Mouse (Mus musculus): ENCODE results near the gene Sox6. TPM values are rescaled to one million over a fixed set of nuclear protein-coding genes. Genes with fewer than 3 reads are reported as not detected.

Gene Sox6
- total RNA-seq, 2 experiments from 2014 or later = 54.8 to 56.6 TPM

DNA sequence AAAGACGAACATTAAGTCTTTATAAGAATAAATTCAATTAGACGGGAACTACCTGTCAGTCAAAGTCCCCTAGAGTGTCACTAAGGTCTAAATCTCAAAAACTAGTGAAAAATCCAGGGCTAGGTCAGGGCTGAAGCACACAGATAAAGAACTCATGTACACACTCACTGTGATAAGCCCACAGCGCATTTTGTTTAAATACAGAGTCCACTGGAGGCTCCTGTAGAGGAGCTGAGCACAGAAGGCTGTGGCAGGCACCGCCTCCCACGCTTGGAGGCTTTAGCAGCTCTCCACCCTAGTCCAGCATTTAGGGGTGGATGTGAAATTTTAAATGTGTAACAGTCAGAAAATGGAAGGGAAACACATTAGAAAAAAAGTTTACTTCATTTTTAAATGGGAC, 262.3 kb downstream of the Sox6 start:
- no peak for DNase-seq
- intact Hi-C loops (cut with DNase I) = no loop called here

DNA sequence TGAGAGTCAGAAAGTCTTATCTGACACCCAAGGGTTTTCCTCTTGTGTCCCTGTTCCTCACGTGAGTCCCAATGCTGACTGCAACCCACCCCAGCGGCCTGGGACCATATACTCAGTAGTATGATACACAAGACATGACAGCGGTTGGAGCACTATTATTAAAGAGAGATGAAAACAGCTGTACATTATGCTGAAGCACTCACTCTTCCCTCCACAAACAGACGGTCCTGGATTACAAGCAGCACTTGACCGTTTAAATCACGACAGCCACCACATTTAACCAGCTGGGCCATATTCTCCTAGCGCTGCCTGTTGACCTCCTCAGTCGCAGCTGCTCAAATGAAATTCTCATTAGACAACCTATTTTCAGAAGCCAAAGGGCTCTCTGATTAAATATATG, 272.3 kb downstream of the Sox6 start:
- intact Hi-C loops (cut with DNase I) = no loop called here
- DNase-seq = no peak

DNA sequence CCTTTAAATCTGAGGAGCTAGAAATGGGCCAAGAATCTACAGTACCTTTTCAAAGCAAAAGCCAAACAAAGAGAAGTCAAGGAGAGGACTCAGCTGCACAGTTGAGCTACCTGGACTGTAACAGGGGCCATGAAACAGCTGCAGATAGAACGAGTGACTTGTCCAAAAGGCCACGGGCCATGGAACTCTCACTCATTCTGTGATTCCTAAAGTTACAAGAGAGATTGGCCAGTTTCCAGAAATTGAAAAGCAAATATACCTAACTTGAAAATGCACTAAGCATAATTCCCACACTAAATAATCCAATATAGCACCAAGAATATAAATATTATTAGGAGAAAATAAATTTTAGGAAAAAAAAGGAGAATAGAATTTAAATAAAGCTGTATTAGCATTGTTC, 274.7 kb downstream of the Sox6 start:
- DNase-seq = no peak
- intact Hi-C loops (cut with DNase I) = no loop called here

DNA sequence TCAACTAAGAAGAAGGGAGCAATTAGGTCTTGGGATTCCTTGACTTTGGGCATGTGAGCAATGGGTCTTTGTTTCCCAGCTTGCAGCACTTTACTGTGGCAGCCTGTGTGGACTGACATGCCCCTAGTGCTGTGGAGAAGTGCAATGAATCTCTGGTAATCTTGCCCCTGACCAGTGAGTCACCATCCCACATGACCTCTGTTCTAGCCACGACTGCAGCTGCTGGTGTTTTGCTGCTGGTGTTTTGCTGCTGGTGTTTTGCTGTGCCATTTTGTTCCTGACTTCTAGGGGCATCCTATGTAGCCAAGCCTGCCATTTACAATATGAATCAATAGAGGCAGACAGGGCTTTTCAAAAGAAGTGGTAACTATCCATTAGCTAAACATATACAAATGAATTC, 280.4 kb downstream of the Sox6 start:
- intact Hi-C loops (cut with DNase I) = no loop called here

DNA sequence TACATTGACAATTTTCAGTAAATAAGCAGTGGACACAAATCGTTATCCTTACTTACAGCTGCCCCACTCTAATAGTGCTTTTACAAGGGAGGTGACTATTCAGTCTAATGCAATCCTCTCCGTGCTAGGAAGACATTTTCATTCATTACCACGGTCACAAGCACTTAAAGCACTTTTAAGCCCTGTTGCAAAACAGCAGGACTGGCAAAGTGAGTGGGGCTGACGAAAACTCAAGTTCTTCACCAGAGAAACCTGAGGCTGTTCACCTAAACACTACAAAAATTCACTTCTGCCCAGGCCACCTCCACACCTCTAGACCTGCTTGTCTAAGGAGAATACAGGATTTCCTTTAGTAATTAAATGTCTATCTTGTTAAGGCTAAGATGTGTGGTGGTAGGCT, 283.3 kb downstream of the Sox6 start:
- no peak for DNase-seq
- intact Hi-C loops (cut with DNase I) = no loop called here

More for the DNA sequence above, 280.4 kb downstream of the Sox6 start:
- DNase-seq = no peak

DNA sequence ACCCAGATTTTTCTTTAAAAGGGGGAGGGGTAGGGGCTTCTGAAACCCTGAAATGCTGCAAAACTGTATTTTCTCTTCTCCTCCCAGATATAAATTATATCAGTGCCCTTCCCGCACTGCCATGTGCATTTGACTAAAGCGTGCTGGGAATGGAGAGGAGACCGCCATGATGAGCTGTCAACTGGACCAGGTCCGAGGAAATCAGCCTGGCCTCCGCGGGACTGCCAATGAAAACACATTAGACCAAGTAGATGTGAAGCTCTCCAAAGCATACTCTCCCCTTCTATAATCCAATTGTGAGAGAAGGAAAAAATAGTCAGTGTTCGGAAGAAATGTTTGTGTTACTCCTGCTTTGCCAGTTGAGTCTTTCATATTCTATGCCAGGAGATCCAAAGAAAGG, 284.4 kb downstream of the Sox6 start:
- intact Hi-C loops (cut with DNase I) = no loop called here
- DNase-seq = no peak

DNA sequence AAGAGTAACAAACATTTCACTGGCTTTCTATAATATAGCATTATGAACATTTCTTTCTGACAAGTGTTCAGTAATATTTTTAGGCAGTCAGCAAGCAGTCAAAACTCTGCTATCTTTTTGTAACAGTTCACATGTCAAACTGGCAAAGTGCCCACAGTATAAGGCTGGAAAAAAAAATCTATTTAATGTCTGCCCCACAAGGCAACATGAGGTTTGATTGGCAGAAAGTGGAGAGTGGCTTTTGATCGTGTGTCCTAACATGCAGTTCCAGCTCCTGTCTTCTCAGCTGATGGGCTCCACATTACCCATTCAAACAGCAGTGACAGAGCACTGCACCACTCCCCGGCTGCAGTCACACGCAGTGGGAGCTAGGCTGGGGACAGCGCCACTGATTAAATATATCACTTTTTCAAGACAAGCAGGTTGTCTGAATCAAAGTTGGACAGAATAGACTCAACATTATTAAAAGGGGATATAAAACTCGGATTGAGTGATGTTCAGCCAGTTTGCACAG, 286.4 kb downstream of the Sox6 start:
- intact Hi-C loops (cut with DNase I) = no loop called here
- peak; percentile 6 for DNase-seq

DNA sequence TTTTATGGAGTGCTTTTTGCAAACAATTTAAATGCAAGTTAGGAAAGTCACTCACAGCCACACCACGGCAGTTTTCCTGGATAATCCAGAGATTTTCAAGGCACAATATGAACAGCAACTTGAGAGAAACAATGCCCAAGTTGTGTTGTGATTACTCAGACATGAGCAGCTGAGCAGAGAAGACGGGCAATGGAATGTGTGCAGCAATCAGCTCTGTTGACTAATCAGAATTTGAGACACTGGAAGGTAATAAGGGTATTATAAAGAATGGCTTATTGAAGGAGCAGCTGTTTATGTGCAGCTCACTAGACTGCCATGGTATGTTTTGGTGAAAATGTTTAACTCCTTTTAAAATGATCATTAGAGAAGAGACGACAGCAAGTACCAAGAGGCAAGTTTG, 287.5 kb downstream of the Sox6 start:
- intact Hi-C loops (cut with DNase I) = no loop called here

DNA sequence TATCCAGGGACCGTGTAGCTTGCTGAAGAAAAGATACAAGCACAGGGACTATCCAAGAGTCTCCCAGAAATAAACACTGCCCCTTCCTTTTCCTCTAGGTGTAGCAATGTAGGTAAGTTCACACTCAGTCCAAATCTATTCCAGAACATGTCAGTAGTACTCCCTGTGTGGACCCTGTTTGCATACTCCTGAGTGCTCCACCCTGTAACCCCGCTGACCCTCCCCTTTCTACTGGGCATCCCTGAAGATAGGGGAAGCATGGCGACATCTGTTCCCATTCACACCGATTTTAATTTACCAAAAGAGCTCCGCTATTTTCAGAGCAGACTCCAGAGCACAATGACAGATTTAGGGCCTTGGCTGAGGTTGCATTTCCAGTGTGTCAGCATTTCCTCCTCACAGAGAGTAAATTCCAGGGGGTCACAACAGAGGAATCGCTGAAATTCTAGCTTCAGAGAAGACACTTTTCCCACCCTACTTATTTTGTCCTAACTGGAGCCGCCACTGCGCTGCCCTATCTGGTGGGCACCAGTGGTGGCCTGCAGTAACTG, 288.2 kb downstream of the Sox6 start:
- intact Hi-C loops (cut with DNase I) = no loop called here
- DNase-seq = no peak

More for the DNA sequence above, 287.5 kb downstream of the Sox6 start:
- no peak for DNase-seq

DNA sequence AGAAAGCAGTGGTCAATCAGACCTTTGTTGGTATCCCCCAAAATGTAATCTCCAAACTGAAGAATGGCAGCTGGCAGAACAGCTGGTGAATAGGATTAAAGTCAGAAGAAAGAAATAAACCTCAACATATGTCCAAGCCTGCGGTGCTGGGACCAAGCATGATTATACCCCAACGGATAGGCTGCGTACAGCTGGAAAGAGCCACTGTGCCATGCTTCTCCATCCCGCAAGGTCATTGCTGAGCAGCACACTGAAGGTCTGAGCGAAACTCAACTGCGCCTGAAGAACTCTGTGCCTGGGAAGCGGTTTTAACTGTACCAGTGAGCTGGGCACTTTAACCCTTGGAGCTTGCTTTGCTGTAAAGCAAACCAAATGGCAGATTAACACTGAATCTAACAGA, 291.1 kb downstream of the Sox6 start:
- intact Hi-C loops (cut with DNase I) = no loop called here
- no peak for DNase-seq

DNA sequence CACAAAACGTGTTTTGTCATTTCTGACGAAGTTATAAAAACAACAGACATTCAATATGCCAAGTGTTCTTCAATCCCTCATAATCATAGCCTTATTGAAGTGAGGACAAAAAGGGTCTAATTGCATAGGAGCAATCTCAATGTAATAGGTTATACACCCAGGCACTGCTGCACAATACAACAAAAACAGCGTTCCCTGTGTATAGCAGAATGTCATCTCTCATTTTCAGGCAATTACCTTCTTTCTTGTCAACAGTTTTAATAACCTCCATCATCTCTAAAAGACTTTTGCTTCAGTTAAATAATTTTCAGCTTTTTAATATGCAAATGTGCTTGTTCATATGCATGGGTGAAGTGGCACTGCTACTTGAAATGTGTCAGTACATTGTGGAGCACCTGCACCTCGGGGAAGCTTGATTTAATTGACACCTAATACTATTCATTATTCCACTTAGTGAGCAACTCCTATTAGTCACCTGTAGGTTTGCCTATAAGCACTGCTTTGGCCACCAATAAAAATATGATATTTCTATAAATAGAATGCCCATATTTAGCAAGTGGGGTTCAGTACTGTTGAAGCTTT, 292.8 kb downstream of the Sox6 start:
- no peak for DNase-seq
- intact Hi-C loops (cut with DNase I) = no loop called here

DNA sequence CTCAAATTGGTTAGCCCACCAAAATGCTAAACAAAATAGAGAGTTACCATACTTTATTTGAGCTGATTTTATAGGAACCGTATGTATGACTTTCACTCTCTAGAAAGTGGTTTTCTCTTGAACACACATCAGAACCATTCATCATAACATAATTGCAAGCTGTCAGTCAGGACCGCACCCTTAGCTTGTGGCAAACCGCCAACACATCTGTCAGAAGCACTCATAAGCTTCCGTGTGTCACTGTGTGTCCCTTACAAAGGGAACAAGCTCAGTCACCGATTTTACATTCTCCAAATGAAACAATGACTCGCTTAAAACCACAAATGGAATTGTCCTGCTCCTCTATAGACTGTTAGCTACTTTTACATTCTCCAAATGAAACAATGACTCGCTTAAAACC, 304.5 kb downstream of the Sox6 start:
- DNase-seq = no peak
- intact Hi-C loops (cut with DNase I) = no loop called here

DNA sequence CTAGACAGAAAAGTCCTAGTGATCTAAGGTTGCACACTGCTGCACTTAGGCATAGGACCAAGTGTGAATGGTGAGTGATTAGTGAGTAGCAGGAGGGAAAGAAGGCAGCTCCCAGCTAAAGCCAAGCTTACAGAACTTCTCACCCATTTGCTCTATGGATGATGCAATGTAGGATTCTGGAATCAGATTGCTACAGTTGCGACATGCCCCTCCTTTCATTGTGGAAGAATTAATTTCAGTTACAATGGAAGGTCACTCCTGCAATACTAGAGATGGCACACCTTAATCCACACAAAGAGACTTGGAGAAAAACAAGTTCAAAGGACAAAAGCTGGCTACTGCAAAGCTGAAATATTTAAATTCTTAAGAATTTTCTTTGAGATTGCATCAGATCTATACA, 305.8 kb downstream of the Sox6 start:
- intact Hi-C loops (cut with DNase I) = no loop called here
- no peak for DNase-seq

DNA sequence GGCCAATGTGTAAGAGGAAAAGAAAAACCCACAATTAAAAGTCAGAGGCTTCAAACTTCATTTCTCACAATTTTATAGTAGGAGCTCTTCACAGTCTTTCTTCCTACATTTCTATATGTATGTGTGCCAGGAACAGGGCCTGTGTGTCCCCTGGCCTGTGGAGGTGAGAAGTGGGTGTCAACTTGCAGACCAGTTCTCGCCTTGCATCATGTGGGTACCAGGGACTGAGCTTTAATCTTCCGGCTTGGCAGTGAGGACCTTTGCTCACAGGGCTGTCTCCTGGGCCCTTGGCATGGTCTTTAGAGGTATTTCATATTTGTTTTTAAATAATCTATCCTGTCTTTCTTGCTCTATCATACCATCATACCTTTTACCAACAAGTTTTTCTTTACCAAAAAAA, 311.8 kb downstream of the Sox6 start:
- DNase-seq = no peak
- intact Hi-C loops (cut with DNase I) = no loop called here

DNA sequence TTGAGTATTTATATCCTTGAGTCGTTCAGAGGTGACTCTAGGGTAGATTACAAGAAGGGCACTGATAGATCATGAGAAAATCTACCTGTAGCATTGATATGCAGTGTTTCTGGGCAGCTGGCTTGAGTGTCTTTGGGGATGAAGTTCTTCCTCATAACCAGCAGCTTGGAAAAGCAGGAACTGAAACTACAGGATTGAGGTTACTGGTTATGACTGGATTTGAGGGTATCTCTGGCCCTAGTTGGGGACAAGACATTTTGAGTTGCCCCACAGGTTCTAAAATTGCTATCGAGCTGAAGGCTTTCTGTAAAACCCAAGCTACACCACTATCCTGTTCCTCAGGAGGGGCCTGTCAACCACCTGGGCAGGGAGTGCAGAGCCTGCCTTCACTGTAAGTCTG, 314.2 kb downstream of the Sox6 start:
- intact Hi-C loops (cut with DNase I) = no loop called here
- DNase-seq = no peak

DNA sequence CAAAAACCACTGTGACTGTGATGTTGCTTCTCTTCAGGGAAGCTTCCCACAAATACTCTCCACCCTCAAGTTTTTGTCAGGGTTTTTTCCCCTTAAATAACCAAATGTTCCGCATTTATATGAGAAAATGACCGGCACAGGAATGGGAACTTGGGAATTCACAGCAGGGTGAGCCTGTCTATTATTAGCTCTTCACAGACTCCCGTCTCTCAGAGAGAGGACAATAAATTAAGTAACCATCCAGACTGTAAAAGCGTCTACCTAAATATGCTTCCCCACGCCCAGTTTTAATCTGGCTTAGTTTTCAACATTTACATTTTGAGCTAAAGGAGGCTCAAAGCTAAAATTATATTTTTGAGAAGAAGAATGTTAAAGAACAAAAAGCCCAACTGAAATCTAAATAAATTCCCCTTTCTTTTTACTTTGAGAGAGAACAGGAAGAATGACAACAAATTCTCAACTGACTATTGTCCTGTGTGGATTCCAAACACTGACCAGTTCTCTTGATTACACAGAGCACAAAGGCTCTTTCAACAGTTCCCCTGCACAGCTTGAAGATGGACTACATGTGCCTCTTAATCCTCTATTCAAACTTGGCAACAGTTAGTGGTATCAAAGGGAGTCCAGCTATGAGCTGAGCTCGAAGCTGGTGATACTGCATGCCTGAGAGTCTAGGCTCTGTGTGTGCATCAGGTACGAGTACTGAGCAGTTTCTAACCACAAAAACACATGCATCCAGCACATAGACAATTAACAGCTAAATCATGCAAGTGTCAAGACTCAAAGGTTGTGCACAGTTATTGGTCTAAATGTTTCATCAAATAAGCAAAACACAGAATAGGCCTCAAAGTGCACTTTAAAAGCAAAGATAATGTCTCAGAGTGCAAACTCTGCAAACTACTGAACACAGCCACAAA, 316.7 kb downstream of the Sox6 start:
- intact Hi-C loops (cut with DNase I) = no loop called here
- no peak for DNase-seq

DNA sequence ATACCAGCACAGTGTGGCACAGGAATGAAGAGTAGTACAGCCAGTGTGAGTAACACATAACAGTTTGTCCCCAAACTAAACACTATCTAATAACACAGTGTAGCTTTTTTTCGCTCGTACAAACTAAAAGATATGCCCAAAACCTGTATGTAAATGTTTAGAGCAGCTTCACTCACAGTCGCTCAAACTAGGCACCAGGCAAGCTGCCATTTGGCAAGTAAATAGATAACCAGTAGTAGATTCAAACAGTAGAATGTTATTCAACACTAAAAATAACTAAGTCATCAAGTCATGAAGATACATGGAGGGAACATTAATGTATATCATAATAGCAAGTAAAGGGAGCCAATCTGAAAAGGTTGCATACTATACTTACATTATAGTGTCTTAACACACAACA, 318.8 kb downstream of the Sox6 start:
- intact Hi-C loops (cut with DNase I) = no loop called here

DNA sequence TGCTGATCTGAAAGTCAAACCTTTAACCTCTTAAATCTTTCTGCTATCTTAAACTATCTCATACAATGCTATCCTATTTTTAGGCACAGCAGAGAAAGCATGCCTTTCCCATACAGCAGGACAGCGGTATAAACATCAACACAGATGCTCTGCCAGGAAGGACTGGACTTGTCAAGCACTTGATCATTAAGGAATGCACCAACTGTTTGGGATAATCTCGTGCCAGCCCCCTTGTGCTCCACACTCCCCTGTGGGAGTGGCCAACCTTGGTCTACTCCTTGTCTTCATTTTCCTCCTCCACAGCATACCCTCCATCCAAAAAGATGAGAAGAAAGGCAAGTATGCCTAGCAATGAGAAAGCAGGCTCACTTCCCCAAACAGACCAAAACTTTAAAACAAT, 332.5 kb downstream of the Sox6 start:
- intact Hi-C loops (cut with DNase I) = no loop called here
- no peak for DNase-seq

More for the DNA sequence above, 318.8 kb downstream of the Sox6 start:
- DNase-seq = no peak

DNA sequence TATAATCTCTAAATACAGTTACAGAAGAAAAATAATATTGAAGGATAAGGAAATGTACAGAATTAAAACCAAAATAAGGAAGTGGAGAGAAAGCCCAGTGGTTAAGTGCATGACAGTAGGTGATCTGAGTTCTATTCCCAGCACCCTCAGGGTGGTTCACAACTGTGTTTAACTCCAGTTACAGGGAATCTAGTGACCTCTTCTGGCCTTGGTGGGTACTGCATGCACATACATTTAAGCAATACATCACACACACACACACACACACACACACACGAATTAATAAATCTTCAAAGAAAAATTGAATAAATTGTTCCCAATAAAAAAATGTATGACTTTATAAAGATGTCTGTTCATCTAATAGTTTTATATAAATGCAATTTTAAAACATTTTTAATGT, 340.5 kb downstream of the Sox6 start:
- intact Hi-C loops (cut with DNase I) = no loop called here

DNA sequence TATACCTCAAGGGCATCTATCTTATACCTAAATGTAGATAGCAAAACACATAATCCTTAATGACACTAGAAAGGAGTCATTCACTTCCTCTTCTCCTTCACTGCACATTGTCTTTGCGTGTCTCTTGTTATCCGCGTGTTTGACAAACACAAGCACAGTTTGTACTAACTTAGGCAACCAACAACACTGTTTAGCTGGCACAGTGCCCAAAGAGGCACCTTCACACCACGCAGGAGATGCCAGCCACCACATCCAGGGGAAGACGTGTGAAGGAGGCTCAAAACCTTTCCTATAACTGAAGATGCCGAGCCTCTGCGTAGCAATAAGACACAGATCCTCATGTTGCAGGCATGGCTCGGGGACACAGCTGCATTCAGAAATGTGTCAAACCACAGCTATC, 345.4 kb downstream of the Sox6 start:
- peak; percentile 10 for DNase-seq
- intact Hi-C loops (cut with DNase I) = no loop called here

More for the DNA sequence above, 340.5 kb downstream of the Sox6 start:
- no peak for DNase-seq

DNA sequence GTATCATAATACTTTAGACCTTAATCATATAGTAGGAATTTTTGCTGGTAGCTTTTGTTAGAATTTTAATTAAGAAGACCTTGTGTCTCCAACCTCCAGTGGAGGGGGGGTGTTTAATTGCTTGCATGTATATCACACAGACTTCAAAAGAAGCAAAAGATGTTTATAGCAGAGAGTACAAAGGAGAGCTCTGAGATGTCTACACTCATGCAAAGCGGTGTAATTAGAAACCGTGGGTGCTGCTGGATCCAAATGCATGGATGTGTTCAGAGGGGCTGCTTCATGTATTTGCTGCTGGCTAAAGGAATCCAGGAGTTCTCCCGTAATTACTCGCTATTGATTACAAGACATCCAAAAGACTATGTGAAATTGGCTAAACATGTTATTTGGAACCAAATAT, 347.5 kb downstream of the Sox6 start:
- no peak for DNase-seq
- intact Hi-C loops (cut with DNase I) = no loop called here

DNA sequence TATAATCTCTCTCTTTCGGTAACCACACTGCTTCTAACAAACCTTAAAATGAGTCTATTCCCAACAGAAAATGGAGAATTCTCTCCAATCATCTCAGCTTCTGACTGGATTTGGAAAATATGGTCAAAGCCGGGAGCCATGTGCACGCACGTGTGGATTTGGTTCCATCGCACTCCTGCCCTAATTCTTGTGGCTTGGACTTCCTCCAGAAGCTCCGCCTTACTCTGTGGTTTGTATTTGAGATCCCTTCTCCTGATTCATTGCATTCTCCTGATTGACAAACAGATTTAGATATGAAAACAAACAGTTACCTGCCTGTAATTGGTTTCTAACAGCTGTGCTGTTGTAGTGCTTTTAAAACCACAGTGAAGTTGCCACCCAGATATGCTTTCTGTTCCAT, 351.9 kb downstream of the Sox6 start:
- no peak for DNase-seq
- intact Hi-C loops (cut with DNase I) = no loop called here

Measured in left cerebral cortex, postnatal 4 days (tissue).